Mouse (Mus musculus) mouse embryonic stem cell (cell line): Measurements from ENCODE around the gene Stk11ip.

Experiments
- in situ Hi-C, 2 experiments: fragments of 300-500 bp; cut with MboI; formaldehyde crosslinking; loops; 1 replicate in 1 of 2; 3 replicates in 1 of 2; pipeline ENCODE4 v1.14.3; 2019 to 2020; ENCODE audit warnings: low sequenced_read_pairs in 2 of 2, low pct_unique_long_range_greater_than_20kb in 1 of 2, mixed read lengths in 1 of 2; ENCODE audit not compliant: unreplicated experiment in 1 of 2

Gene Stk11ip

DNA sequence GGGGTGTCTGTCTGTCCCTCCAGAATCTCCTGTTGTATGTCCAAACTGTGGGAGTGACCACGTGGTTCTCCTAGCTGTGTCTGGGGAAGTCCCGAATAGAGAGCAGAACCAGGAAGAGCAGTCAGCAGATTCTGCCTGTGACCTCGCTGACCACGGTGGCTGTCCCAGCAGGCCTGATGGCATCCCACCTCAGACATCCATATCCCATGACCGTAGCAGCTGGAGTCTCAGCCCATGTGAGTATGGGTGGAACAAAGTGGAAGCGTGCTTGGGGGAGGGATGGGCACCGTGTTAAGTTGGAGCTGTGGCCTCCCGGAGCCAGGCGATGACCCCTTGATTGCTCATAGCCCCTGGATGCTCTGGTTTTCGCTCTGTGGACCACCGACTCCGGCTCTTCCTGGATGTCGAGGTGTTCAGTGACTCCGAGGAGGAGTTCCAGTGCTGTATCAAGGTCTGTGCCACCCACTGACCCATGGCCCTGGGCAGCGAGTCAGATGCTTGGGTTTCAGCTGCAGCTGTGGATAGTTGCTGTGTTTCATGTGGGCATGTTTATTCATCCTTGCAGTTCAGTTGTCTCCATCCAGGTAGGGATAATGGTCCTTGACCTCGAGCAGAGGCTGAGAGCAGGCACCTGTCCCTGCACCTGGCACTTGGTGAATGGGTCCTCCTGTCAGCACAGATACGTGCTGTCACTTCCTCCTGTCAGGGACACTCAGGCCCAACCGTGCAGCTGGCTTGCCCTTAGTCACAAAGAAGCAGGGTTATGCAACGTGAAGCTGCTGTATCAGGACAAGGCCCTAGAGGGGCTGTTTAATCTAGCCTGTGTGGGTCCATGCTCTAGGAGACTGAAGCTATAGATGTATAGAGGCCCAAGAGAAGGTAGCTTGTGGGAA is 11.2 kb downstream of the Stk11ip start:
- in situ Hi-C loops, result no loop called here

DNA sequence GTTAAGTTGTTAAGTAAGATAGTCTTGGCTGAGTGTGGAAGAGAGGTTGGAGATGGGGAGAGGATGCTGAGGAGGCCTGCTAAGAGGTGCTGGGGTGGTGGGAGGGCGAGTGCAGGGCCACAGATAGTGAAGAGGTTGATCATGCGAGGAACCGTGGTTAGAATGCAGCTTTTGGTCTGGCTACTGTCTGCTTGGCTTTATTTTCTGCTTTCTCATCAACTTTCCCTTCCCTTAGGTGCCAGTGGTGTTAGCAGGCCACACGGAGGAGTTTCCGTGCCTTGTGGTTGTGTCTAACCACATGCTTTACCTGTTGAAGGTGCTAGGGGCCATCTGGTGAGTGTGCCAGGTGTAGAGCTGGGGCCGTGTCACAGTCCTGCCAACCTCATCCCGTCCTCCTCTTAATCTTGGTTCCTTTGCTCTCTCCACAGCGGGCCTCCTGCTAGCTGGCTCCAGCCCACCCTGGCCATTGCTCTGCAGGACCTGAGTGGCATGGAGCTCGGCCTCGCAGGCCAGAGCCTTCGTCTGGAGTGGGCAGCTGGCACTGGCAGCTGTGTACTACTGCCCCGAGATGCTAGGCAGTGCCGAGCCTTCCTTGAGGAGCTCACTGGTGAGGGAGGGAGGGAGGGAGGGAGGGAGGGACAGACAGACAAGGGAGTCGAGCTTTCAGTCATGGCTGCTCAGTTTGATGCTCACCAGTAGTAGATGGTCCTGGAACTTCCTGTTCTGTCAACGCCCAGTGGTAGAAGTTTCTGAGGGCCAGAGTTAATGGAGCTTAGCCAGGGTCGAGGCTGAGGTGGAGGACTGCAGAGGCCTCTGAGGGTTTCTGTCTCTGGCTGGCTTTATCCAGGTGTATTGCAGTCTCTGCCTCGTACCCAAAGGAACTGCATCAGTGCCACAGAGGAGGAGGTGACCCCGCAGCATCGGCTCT is 12.3 kb downstream of the Stk11ip start:
- in situ Hi-C loops, result no loop called here

DNA sequence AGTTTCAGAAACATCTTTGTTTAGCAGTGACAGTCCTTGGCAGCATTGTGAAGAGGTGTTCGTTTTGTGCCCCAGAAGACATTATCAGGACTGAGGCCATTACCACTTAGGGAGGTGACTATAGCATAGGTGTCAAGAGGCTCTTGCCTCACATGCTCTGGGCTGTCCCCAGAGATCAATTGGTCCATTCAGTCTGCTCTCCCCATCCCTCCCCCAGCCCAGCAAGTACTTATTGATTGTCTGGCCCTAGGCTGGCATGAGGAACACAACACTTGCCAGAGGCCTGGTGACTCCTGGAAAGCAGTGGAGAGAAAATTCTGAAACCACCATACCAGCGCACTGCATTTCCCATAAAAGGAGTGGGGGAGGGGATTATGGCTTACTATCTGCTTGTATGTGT is 16.3 kb downstream of the Stk11ip start:
- in situ Hi-C loops, result no loop called here

DNA sequence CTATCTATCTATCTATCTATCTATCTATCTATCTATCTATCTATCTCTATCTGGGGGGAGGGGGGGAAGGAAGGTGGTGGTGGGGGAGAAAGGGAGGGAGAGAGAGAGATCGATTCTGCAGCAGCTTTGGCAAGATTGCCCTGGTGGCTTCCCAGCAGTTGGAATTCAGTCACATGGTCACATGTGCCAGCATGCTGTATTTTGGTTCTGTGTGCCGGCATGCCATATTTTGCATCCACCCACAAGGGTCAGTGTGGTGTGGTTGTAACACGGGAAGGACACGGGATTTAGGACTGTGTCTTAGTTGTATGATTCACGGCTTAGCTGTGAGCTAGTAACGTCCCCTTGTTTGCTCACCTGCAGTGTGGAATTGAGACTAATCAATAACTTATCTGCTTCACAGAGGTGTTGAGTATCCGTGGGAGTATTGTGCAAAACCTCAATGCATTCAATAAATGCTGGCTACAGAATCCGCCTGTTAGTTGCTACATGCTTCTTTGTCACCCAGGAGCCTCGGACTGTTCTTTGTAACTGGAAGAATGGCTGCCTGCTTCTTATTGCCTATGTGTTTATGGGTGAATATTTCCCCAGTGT is 17.4 kb downstream of the Stk11ip start:
- in situ Hi-C loops, result no loop called here

DNA sequence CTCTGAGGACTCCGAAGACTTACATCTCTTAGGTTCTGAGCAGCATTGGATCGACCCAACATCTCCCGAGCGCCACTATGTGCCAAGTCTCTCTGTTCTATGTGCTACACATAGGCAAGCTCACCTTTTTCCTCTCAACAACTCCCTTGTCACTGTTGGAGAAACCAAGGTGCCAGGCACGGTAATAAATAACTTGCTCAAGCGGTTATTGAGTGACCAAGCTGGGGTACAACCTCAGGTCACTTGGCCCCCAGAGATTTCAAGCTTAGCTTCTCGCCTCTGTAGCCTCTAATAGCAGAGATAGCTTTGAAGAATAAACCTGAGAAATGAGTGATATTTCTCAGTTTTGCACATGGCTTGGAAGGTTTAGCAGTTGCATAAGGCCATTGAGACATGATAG is 20.2 kb downstream of the Stk11ip start:
- in situ Hi-C loops, result no loop called here

DNA sequence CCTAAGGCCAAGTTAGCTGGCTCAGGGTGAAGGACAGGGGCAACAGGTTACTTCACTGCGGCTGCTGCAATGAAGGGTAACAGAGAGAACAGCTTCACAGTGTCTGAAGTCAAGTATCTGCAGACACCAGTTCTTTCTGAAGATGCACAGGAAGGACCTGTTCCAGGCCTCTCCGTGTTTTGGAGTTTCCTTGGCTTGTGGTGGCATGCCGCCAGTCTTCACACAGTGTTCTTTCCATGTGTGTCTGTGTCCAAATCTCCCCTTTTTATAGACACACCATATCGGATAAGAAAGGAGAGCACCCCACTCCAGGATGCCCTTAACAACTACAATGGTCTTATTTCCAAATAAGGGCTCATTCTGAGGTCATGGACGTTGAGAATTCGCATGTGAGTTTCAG is 23.0 kb downstream of the Stk11ip start:
- in situ Hi-C loops, result no loop called here

DNA sequence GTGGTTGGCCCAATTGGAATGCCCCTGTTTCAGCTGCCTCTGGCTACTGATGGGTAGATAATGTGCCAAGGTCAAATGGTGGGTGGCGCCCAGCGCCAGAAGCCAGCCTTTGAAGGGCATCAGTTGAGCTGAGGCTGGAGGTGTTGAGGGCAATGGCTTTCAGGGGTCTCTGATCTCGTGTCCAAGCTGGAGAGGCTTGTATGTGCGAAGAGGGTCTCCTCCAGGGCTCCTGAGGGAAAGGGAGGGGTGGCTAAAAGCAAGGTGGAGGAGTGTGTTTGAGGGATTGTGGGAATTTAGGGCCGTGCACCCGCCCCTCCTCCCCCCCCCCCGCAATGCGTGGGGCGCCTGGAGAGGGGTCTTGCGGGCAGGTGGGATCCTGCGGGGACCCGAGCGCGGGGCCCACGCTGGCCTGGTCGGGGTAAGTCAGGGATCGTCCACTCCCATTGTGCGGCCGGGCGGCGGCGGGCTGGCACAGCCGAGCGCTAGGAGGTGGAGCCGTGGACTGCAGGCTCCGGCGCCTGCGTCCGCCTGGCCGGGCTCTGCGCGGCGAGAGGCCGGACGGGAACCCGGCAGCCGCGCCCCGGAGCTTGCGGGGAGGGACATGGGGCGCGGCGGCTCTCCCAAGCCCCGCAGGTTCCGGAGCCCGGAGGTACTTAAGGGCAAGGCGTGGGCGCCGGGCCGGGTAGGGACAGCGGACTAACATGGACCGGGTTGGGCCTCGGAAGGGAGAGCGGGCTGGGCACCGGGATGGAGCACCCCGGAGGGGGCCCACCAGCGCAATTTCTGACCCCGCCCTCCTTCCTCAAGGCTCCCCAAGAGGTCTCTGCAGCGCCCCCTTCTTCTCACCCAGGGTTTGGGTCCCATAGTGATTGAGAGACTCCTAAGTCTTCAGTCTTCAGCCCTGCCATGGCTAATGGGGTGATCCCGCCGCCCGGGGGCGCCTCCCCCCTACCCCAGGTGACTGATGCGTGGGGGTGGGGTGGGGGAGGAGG is 24.9 kb downstream of the Stk11ip start, which contains the start of gene Slc4a3:
Gene Slc4a3 (plus strand): TSS at position 302 of the 992 bp plus-strand sequence.
- in situ Hi-C loops, result no loop called here

DNA sequence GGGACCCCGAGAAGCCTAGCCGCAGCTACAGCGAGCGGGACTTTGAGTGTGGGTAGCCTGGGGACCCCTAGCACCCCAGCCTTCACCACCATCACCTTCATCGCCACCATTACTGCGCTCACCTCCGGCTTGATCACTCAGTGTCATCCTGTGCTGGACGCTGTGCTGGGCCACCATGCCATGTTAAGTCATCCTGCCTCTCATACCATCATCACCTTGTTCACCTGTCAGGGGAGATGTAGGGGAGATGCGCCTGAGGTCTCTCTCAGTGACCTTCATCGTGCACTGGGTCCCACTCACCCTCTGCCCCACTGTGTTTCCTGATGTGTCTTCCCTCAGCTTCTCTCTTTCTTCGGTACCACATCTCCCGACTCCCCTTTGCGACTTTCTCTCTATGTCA is 26.0 kb downstream of the Stk11ip start:
- in situ Hi-C loops, result no loop called here

DNA sequence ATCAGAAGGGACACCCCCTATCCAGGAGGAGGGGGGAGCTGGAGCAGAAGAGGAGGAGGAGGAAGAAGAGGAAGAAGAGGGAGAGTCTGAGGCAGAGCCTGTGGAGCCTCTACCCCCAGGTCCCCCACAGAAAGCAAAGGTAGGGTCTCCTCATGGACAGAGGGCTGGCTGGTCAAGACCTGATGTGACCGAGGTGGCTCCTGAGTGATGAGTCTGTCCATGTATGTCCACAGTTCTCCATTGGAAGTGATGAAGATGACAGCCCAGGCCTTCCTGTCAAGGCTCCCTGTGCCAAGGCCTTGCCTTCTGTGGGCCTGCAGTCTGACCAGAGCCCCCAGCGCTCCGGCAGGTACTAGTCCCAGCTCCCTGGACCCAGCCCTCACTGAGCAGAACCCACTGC is 26.8 kb downstream of the Stk11ip start:
- in situ Hi-C loops, result no loop called here

DNA sequence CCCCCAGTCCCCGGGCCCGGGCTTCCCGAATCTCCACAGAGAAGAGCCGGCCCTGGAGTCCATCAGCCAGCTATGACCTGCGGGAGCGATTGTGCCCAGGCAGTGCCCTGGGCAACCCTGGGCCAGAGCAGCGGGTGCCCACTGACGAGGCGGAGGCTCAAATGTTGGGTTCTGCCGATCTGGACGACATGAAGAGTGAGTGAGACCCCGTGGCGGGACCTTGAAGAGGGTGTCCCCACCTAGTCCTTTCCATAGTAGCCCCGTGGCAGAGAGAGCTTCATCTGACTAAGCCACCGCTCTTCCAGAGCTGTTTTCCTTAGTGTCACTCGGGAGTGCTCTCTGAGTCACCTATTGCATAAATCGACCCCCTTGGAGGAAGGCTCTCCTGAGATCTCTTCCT is 27.5 kb downstream of the Stk11ip start:
- in situ Hi-C loops, result no loop called here

DNA sequence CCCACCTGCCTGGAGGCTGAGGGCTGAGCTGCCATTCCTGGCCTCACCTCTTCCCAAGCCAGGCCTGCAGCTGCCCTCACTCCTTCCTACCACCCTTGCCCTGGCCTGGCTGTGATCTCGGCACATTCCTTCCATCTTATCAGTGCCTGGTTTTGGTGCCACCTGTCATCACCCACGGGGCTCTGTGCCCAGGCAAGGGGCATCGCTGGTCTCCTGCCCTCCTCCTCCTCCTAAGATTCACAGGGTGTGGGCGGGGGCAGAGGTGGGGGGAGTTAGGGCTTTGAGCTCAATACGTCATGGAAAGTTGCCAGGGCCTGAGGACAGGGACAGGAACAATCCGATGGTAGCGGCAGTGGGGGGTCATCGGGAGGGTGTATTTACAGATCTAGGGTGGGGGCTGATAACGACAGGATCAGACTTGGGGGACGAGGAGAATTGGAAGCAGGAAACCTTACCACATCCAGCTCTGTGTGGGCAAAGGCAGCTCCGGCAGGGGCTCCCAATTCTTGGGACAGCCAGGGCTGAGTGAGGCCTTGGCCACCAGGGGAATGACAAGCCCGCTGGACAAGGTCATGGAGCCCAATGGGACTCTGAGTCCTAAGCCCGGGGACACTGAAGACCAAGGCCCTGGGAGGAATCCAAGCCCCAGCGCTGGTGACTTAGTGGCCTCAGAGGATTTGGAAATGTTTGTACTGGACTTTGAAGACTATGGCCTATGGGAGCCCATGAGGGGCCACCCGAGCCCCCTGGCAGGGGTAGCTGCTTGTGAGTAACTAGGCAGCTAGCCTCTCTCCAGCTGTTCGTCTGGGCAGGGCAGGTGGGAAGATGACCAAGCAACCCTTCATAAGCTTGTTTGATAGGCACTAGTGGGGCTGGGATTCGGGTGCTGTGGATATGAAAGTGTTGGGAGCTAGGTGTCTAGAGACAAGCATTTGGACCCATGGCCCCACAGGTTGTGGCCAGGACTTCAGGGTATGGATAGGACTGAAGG is 28.3 kb downstream of the Stk11ip start:
- in situ Hi-C loops, result no loop called here

DNA sequence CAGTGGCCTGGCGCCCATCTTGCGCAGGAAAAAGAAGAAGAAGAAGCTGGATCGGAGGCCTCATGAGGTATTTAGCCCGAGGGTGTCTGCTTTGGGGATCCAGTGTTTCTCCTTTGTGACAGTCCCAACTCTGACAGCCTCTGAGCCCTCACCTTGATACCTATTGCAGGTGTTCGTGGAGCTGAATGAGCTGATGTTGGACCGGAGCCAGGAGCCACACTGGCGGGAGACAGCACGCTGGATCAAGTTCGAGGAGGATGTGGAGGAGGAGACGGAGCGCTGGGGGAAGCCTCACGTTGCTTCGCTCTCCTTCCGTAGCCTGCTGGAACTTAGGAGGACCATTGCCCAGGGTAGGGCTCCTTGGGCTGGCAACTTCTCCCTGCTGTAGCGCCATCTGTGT is 29.3 kb downstream of the Stk11ip start:
- in situ Hi-C loops, result no loop called here

DNA sequence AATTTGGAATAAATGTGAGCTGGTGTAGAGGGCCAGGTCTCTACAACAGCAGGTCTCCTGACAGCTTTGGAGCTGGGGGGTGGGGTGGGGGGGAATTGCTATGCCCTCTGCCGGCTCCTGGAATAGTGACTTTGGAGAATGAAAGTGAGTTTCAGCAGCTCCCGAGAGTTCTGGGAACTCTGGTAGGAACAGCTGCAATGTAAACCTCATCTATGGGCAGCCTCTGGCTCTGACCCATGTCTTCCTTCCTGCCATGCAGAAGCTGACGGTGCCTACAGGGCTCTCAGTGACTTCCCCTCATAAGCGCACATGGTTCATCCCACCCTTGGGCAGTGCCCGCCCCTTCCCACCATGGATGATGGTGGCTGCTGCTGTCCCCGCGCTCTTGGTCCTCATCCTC is 34.4 kb downstream of the Stk11ip start:
- in situ Hi-C loops, result loop anchor here (5.0 kb wide), 2 partner anchors 58 to 78 kb away; partner anchors contain the start of genes Chpf (in 1 of the 2) and Tmem198 (in 1 of the 2)

DNA sequence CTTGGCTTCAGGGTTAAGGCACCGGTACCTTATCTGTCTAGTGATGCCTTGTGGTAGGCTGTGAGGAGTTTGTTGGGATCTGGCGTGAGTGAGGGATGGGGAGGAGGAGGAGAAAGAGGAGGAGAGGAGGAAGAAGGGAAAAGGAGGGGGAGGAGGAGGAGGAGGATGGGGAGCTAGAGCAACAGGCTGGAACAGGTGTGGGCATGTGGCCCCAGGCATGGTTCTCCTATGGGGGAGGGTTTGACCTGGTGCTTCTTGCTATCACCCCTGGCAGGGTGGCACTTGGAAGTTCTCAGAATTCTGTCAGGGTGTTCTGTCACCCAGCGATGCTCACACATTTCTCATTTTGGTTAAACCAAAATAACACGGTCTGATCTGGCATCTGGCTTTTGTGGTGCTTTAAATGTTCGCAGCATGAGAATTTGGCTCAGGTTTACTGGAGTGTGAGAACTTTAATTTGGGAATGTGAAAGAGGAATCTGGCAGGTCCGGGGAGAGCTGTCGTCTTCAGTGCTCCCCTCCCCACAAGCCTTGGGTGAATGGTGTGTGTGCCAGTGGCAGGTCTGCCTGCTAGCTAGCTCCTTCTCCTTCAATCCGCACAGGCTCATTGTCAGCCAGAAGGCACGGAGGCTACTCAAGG is 34.9 kb downstream of the Stk11ip start:
- in situ Hi-C loops, result loop anchor here (5.0 kb wide), 2 partner anchors 59 to 79 kb away; partner anchors contain the start of genes Chpf (in 1 of the 2) and Tmem198 (in 1 of the 2)

DNA sequence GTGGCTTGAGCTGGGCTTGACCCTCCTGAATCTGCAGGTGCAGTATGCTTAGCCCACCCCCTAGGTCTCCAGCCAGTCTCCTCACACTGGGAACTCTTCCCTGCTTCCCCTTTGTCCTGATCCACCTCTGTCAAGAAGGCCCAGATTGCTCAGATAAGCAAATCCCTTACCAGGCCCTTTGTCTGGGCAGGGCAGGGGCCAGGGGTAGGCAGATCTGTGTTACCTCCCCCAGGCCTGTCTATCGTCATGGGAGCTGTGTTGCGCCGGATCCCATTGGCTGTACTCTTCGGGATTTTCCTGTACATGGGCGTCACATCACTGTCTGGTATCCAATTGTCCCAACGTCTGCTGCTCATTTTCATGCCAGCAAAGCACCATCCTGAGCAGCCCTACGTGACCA is 35.7 kb downstream of the Stk11ip start:
- in situ Hi-C loops, result loop anchor here (5.0 kb wide), 2 partner anchors 60 to 80 kb away; partner anchors contain the start of genes Chpf (in 1 of the 2) and Tmem198 (in 1 of the 2)
